Mouse (Mus musculus): ENCODE results near the gene Cmbl.
"Not testable (repeated sequence)": the region's sequence is repeated elsewhere in the genome, so short reads cannot be mapped to it uniquely, and the experiment has no call there.

DNA sequence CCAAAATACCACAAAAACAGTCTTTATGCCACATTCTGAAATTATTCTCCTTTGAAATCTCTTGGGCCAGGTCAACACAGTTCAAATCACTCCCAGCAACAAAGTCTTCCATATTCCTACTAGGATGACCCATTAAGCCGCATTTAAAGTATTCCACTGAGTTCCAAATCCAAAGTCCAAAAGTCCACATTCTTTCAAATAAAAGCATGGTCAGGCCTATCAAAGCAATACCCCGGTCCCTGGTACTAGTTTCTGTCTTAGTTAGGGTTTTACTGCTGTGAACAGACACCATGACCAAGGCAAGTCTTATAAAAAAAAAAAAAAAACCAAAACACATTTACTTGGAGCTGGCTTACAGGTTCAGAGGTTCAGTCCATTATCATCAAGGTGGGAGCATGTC is 15.9 kb downstream of the Cmbl start:
- not testable (repeated sequence) for TF ChIP-seq CTCF, EP300 (IDR thresholded peaks at IDR 0.05; ENCODE audit: low read depth)

Data from heart, postnatal 0 days (tissue).